Mouse (Mus musculus) CH12.LX (cell line): ENCODE results near the gene Chrm5.

Experiments used
- BHLHE40 ChIP-seq: IDR thresholded peaks from 2 replicates; pipeline ENCODE4 v1.6.1; 2011; ENCODE audit warnings: mild to moderate bottlenecking, low read depth, low read length, improper control_type of control experiment
- CTCF ChIP-seq, 2 experiments: IDR thresholded peaks in 1 of 2; conservative IDR thresholded peaks in 1 of 2; 2 replicates each; pipeline ENCODE4 v1.5.1; 2011 to 2012; ENCODE audit warnings: low read depth in 2 of 2, low read length in 2 of 2, improper control_type of control experiment in 1 of 2, inconsistent platforms in 1 of 2, mild to moderate bottlenecking in 1 of 2, moderate library complexity in 1 of 2
- E2F4 ChIP-seq: IDR thresholded peaks from 2 replicates; pipeline ENCODE4 v1.6.1; 2011; ENCODE audit warnings: low read depth, low read length, improper control_type of control experiment; ENCODE audit not compliant: insufficient replicate concordance
- MXI1 ChIP-seq: IDR thresholded peaks from 2 replicates; pipeline ENCODE4 v1.6.1; 2011; ENCODE audit warnings: mild to moderate bottlenecking, low read depth, low read length, improper control_type of control experiment
- POLR2A ChIP-seq: IDR thresholded peaks from 2 replicates; pipeline ENCODE4 v1.6.1; 2011; ENCODE audit warnings: low read depth, mild to moderate bottlenecking, improper control_type of control experiment, low read length

GRCm38 (mm10) chr2:112506841-112507435 is 26.4 kb upstream of the Chrm5 start:
- TF ChIP-seq CTCF (conservative IDR thresholded peaks at IDR 0.05 in 1 of 2, IDR thresholded peaks at IDR 0.05 in 1 of 2; ENCODE audit: low read depth in 2 of 2, low read length in 2 of 2) (no peak), MXI1 (no peak), BHLHE40 (no peak), POLR2A (no peak), E2F4 (no peak)
